Mouse (Mus musculus): ENCODE results near the gene Gna11.
A peak's percentile ranks its signal among the peaks of the same experiment; 100 is the strongest.

The Gna11 gene

GRCm38 (mm10) chr10:81545161-81545747, at the start of gene Gna11:
Gene Gna11 (minus strand): TSS chr10:81545190.
- peak; percentile 99 for DNase-seq (ENCODE audit: low read depth, low spot score)

- no peak for DNase-seq (ENCODE audit: low read depth, low spot score)
These were observed 48.9 kb upstream of the Gna11 start for GRCm38 (mm10) chr10:81593935-81594334.

- no peak for DNase-seq (ENCODE audit: low read depth, low spot score)
These were observed 48.2 kb upstream of the Gna11 start for GRCm38 (mm10) chr10:81593223-81593622.

DNA sequence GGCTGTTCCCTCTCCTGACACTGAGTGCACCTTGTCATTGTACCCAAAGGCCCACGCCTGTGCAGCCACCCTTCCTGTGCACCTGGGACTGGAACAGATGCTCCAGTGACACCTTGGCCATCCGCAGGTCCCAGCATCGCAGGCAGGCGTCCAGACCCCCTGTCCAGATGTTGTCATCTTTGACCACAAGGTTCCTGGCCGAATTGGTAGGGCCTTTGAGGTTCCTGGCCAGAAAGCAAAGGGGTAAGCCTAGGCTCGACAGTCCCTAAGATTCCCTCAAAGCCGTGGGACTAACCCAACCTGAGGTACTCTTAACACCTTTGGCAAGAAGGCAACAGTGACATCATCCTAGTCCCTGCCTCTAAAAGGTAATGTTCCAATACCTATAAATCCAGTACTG, 47.6 kb upstream of the Gna11 start:
- DNase-seq (ENCODE audit: low read depth, low spot score), result no peak

GRCm38 (mm10) chr10:81591846-81592245, 46.9 kb upstream of the Gna11 start:
- no peak for DNase-seq (ENCODE audit: low read depth, low spot score)

GRCm38 (mm10) chr10:81588739-81589138, 43.7 kb upstream of the Gna11 start:
- DNase-seq (ENCODE audit: low read depth, low spot score), result no peak

- no peak for DNase-seq (ENCODE audit: low read depth, low spot score)
These were observed 38.4 kb upstream of the Gna11 start for GRCm38 (mm10) chr10:81583347-81583746.

GRCm38 (mm10) chr10:81580441-81581070, 35.6 kb upstream of the Gna11 start:
- no peak for DNase-seq (ENCODE audit: low read depth, low spot score)

GRCm38 (mm10) chr10:81579967-81580366, 35.0 kb upstream of the Gna11 start:
- no peak for DNase-seq (ENCODE audit: low read depth, low spot score)

GRCm38 (mm10) chr10:81575695-81576094, 30.7 kb upstream of the Gna11 start:
- no peak for DNase-seq (ENCODE audit: low read depth, low spot score)

GRCm38 (mm10) chr10:81575208-81575631, 30.2 kb upstream of the Gna11 start:
- DNase-seq (ENCODE audit: low read depth, low spot score), result no peak

DNA sequence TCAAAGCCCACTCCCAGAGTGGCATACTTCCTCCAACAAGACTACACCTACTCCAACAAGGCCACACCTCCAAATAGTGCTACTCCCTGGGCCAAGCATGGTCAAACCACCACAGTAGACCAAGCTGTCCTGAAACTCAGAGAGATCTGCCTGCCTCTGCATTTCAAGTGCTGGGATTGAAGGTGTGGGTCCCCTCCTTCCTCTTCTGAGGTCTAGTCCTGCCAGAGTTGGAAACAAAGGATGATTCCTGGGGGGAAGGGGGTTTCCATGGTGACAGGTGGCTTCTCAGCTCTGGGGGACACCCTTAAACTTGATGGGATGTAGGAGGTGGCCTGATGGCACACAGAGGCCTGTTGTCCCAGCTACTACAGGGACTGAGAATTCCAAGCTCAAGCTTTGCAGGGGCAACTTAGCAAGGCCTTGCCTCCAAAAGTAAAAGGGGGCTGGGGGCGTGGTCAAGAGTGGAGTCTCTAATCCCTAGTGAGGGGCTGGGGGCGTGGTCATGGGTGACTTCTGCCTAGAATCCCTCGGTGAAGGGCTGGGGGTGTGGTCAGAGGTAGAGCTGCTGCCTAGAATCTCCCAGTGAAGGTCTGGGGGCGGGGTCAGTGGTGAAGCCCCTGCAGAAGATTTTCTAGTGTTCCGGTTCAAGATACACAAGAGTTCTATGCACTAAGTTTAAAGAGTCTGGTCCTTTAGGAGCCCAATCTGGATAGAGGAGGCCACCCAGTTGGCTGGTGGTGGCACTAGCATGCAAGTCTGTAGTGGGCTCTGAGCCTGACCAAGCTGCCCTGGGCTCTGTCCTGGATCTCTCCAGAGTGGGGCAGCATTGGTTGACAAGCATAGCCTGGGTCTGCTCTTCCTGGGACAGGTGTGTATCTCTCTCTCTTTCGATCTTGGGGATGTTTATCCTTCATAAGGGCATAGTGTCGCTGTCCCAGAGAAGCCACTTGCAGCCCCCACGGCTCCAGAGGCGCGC, 29.4 kb upstream of the Gna11 start, which contains the start of gene Tle2:
Gene Tle2 (plus strand): TSS at position 481 of the 976 bp plus-strand sequence.
- DNase-seq (ENCODE audit: low read depth, low spot score), result no peak

DNA sequence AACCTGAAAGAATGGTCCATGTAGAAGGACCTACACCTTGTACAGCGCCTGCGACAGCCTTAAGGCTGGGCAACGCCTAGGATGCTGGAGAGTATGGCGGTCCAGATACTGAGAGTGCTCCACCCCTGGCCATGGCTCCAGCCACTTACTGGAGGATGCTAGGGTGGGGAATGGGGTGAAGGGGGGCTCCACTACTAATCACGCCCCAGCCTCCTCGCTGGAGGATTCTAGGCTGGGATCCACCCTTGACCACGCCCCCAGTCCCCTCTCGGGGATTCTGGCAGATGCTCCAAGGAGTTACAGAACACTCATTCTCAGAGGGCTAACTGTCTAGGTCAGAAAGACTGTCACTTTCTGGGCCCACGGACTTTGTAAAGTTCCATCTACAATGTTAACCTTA, 28.0 kb upstream of the Gna11 start:
- DNase-seq (ENCODE audit: low read depth, low spot score), result no peak

- DNase-seq (ENCODE audit: low read depth, low spot score), result no peak
These were observed 27.2 kb upstream of the Gna11 start for GRCm38 (mm10) chr10:81572133-81572671.

DNA sequence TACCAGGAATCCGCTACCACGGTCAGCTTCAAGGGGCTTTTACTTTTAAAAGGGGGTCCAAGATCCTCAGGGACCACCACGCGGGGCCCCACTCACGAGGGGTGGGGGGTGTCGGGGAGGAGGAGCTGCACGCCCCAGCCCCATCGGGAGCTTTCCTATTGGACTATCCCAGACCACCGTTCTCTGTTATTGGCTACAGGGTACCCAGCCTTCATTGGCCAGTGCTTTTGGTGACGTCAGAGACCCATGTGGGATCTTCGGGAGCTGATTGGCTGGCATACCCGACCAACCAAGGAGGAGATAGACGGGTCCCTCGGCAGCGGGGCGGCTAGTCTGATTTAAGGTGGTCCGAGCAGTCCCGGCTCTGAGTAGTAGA, 26.5 kb upstream of the Gna11 start:
- peak; percentile 99 for DNase-seq (ENCODE audit: low read depth, low spot score)

DNA sequence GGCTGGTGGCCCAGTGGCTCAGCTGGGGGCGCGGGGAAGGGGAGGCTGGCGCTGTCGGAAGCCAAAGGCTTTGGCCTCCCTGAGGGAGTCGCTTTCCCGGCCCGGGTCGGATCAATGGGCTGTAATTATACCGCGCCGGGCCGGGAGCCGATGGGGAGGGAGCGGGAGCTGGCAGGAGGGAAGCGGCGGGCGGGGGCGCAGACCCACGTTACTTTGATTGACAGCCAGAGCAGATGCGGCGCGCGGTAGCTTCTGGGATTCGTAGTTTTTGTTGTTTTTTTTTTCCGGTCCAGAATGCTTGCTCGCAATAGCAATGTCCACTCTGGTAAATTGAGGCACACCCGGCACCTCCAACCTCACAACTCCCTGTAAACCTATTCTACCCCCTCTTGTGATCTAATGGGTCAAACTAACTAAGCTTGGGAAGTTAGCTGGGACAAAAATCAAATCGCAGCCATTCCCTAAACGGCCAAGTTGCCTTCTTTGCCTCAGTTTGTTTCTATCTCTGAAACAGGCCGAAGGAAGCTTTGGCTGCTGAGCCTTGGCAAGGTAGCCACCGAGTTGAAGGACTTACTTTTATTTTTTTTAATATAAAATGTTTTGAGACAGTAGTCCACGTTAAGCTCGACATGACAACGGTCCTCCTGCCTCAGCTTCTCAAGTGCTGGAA, 26.0 kb upstream of the Gna11 start:
- peak; percentile 93 for DNase-seq (ENCODE audit: low read depth, low spot score)

DNA sequence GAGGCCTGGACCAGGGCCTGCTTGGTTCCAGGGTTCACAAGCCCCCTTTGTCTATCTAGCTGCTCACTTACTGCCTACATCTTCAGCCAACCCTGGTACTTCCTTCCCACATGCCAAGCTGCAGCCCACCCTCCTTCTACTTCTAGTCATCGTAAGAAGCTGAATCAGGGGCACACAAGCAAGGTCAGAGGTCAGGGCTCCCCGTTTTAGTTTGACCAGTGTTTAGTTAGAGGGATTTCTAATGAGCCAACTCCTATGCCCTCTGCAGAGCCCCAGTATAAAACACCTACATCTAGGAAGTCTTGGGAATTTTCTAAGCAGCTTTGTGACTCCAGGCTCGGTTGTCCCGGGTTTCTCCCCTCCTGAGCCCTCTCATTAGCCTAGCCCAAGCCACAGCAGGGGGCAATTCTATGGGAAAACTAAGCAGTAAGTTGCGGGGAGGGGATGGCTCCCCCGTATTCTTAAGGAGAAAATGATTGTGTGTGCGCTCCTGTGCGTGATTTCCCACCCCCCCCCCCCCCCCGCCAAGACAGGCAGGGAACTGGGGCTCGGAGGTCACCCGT, 25.3 kb upstream of the Gna11 start:
- no peak for DNase-seq (ENCODE audit: low read depth, low spot score)

- no peak for DNase-seq (ENCODE audit: low read depth, low spot score)
These were observed 24.7 kb upstream of the Gna11 start for GRCm38 (mm10) chr10:81569507-81570237.

- DNase-seq (ENCODE audit: low read depth, low spot score), result no peak
These were observed 23.6 kb upstream of the Gna11 start for GRCm38 (mm10) chr10:81568381-81569191.
